Mouse (Mus musculus) Patski (cell line): Measurements from ENCODE around the gene Cnksr3. TPM values are rescaled to one million over a fixed set of nuclear protein-coding genes. Genes with fewer than 3 reads are reported as not detected.

Source experiments
- ATAC-seq: fragments of 100-300 bp; one replicate; pipeline ENCODE4 v1.8.0; 2021
- CTCF ChIA-PET: fragments of 350-600 bp; sonication (Branson Sonifier 250); formaldehyde crosslinking; loops from one replicate; lab custom pipeline; 2022; ENCODE audit warnings: inconsistent platforms; lab: Charles Lee
- POLR2A ChIA-PET: fragments of 350-600 bp; sonication (Branson Sonifier 250); formaldehyde crosslinking; loops from one replicate; lab custom pipeline; 2022; ENCODE audit warnings: antibody characterized with exemption, inconsistent platforms; lab: Charles Lee
- DNase-seq: peaks from one replicate; pipeline ENCODE4 v3.0.0-alpha.2; 2011; ENCODE audit warnings: low read depth, low spot score
- H3K27me3 ChIP-seq: fragments of 371-371 bp; one replicate; pipeline ENCODE4 v1.5.1; 2021
- CTCF ChIP-seq: fragments of 100-300 bp; IDR thresholded peaks from one replicate; pipeline ENCODE4 v1.5.1; 2021
- in situ Hi-C: fragments of 300-500 bp; cut with MboI; formaldehyde crosslinking; loops from 3 replicates; pipeline ENCODE4 v1.11.1; 2018; ENCODE audit warnings: low pct_unique_long_range_greater_than_20kb, mixed read lengths
- polyA plus RNA-seq: library from polyadenylated mRNA; unstranded; gene quantifications from one replicate; pipeline ENCODE4 v1.2.3, GENCODE M21; 2021

The Cnksr3 gene
- polyA plus RNA-seq, 1 experiment from 2014 or later, result 88.3 TPM

GRCm38 (mm10) chr10:7212537-7212936, 500 bp upstream of the Cnksr3 start:
- ATAC-seq (peak; percentile 46), DNase-seq (peak; percentile 69)
- TF ChIP-seq CTCF, result no peak
- H3K27me3 ChIP-seq, result no peaks in the 10 kb centered on the region
- ChIA-PET CTCF (interaction anchor here (0.8 to 2.8 kb wide), 3 partner anchors 47 to 89 kb away, joined by 3 to 15 read pairs (median 3); no protein-coding TSS in a partner anchor), POLR2A (interaction anchor here (0.6 to 2.3 kb wide), 6 partner anchors 22 to 120 kb away, joined by 3 to 9 read pairs (median 5); no protein-coding TSS in a partner anchor)
- in situ Hi-C loops, result no loop called here

GRCm38 (mm10) chr10:7210991-7211695, 894 bp downstream of the Cnksr3 start:
- H3K27me3 ChIP-seq, result no peaks in the 10 kb centered on the region
- ATAC-seq (peak; percentile 78), DNase-seq (no peak)
- CTCF ChIA-PET, result interaction anchor here (0.8 kb wide), 1 partner anchor 51 kb away, joined by 3 read pairs; no protein-coding TSS in a partner anchor
- no peak for TF ChIP-seq CTCF
- in situ Hi-C loops, result no loop called here
- POLR2A ChIA-PET, result interaction anchor here (0.5 to 2.3 kb wide), 13 partner anchors 21 to 325 kb away, joined by 3 to 9 read pairs (median 4); no protein-coding TSS in a partner anchor

GRCm38 (mm10) chr10:7209691-7210455, 2.2 kb downstream of the Cnksr3 start:
- POLR2A ChIA-PET, result no interaction called here
- in situ Hi-C loops, result no loop called here
- DNase-seq, result no peak
- CTCF ChIA-PET, result no interaction called here
- no peak for ATAC-seq
- H3K27me3 ChIP-seq, result no peaks in the 10 kb centered on the region
- TF ChIP-seq CTCF, result no peak

GRCm38 (mm10) chr10:7208859-7209441, 3.1 kb downstream of the Cnksr3 start:
- ChIA-PET POLR2A (no interaction called here), CTCF (no interaction called here)
- DNase-seq, result no peak
- no peaks in the 10 kb centered on the region for H3K27me3 ChIP-seq
- in situ Hi-C loops, result no loop called here
- ATAC-seq, result no peak
- no peak for TF ChIP-seq CTCF

- ATAC-seq, result no peak
- ChIA-PET POLR2A (interaction anchor here (1.0 to 1.1 kb wide), 2 partner anchors 17 to 25 kb away, joined by 3 read pairs; no protein-coding TSS in a partner anchor), CTCF (interaction anchor here (0.8 kb wide), 1 partner anchor 25 kb away, joined by 3 read pairs; no protein-coding TSS in a partner anchor)
- in situ Hi-C loops, result no loop called here
- H3K27me3 ChIP-seq, result no peaks in the 10 kb centered on the region
- TF ChIP-seq CTCF, result no peak
- DNase-seq, result no peak
Observed at GRCm38 (mm10) chr10:7207301-7207700, 4.7 kb downstream of the Cnksr3 start.

GRCm38 (mm10) chr10:7206571-7206970, 5.5 kb downstream of the Cnksr3 start:
- no peak for TF ChIP-seq CTCF
- DNase-seq (no peak), ATAC-seq (no peak)
- H3K27me3 ChIP-seq, result no peaks in the 10 kb centered on the region
- ChIA-PET CTCF (interaction anchor here (0.9 kb wide), 1 partner anchor 25 kb away, joined by 3 read pairs; no protein-coding TSS in a partner anchor), POLR2A (interaction anchor here (0.6 to 1.1 kb wide), 4 partner anchors 9 to 32 kb away, joined by 3 to 4 read pairs (median 4); no protein-coding TSS in a partner anchor)
- in situ Hi-C loops, result no loop called here

GRCm38 (mm10) chr10:7205576-7205975, 6.5 kb downstream of the Cnksr3 start:
- in situ Hi-C loops, result no loop called here
- no peaks in the 10 kb centered on the region for H3K27me3 ChIP-seq
- no peak for DNase-seq
- POLR2A ChIA-PET, result no interaction called here
- no peak for TF ChIP-seq CTCF
- CTCF ChIA-PET, result no interaction called here
- ATAC-seq, result no peak

- TF ChIP-seq CTCF, result no peak
- CTCF ChIA-PET, result no interaction called here
- POLR2A ChIA-PET, result no interaction called here
Observed at GRCm38 (mm10) chr10:7204953-7205352, 7.1 kb downstream of the Cnksr3 start.

GRCm38 (mm10) chr10:7202576-7202975, 9.5 kb downstream of the Cnksr3 start:
- in situ Hi-C loops, result no loop called here
- no peak for TF ChIP-seq CTCF
- ChIA-PET CTCF (no interaction called here), POLR2A (interaction anchor here (1.2 kb wide), 1 partner anchor 8 kb away, joined by 3 read pairs; no protein-coding TSS in a partner anchor)
- no peak for ATAC-seq
- no peaks in the 10 kb centered on the region for H3K27me3 ChIP-seq
- DNase-seq, result no peak

More at GRCm38 (mm10) chr10:7204953-7205352, 7.1 kb downstream of the Cnksr3 start:
- no peak for DNase-seq
- H3K27me3 ChIP-seq, result no peaks in the 10 kb centered on the region
- no peak for ATAC-seq
- in situ Hi-C loops, result no loop called here

GRCm38 (mm10) chr10:7200665-7201064, 11.4 kb downstream of the Cnksr3 start:
- ChIA-PET CTCF (no interaction called here), POLR2A (no interaction called here)
- H3K27me3 ChIP-seq, result no peaks in the 10 kb centered on the region
- DNase-seq, result no peak
- in situ Hi-C loops, result no loop called here
- no peak for ATAC-seq
- TF ChIP-seq CTCF, result no peak
